Mouse (Mus musculus) kidney, postnatal 0 days (tissue): ENCODE data around the gene Gm17019. TPM values are rescaled to one million over a fixed set of nuclear protein-coding genes. Genes with fewer than 3 reads are reported as not detected.
"Not testable (repeated sequence)": the region's sequence is repeated elsewhere in the genome, so short reads cannot be mapped to it uniquely, and the experiment has no call there.

ENCODE experiments used
- ATAC-seq: fragments of 200-750 bp; cut with Nextera tagmentation; replicated peaks from 2 replicates; pipeline ENCODE4 v1.8.0; 2017; ENCODE audit warnings: low read depth, moderate number of reproducible peaks, moderate TSS enrichment, moderate library complexity; ENCODE audit not compliant: low FRiP score
- DNase-seq: peaks from one replicate; pipeline ENCODE4 v3.0.0-alpha.2; 2016; ENCODE audit warnings: low spot score
- H3K27ac ChIP-seq: fragments of 300-500 bp; sonication (generic); 2 replicates; pipeline ENCODE4 v1.5.1; 2014; ENCODE audit warnings: mild to moderate bottlenecking
- H3K27me3 ChIP-seq: fragments of 300-500 bp; sonication (generic); 2 replicates; pipeline ENCODE4 v1.6.1; 2014; ENCODE audit warnings: low read length, mixed read lengths; ENCODE audit not compliant: insufficient read depth
- H3K36me3 ChIP-seq: fragments of 300-500 bp; sonication (generic); 2 replicates; pipeline ENCODE4 v1.6.1; 2014; ENCODE audit warnings: low read length, mixed read lengths; ENCODE audit not compliant: insufficient read depth
- H3K4me1 ChIP-seq: fragments of 300-500 bp; sonication (generic); replicated peaks from 2 replicates; pipeline ENCODE4 v1.6.1; 2014; ENCODE audit warnings: antibody characterized with exemption, low read length, mixed read lengths; ENCODE audit not compliant: insufficient read depth
- H3K4me2 ChIP-seq: fragments of 300-500 bp; sonication (generic); 2 replicates; pipeline ENCODE4 v1.6.1; 2014; ENCODE audit warnings: mild to moderate bottlenecking, low read length, moderate library complexity, mixed read lengths
- H3K4me3 ChIP-seq: fragments of 300-500 bp; sonication (generic); replicated peaks from 2 replicates; pipeline ENCODE4 v1.5.1; 2014; ENCODE audit warnings: low read depth, low read length
- H3K9ac ChIP-seq: fragments of 300-500 bp; sonication (generic); 2 replicates; pipeline ENCODE4 v1.6.1; 2014; ENCODE audit warnings: low read depth, low read length
- H3K9me3 ChIP-seq: fragments of 300-500 bp; sonication (generic); replicated peaks from 2 replicates; pipeline ENCODE4 v1.6.1; 2016; ENCODE audit warnings: low read length, inconsistent platforms, mixed read lengths
- WGBS: fragments of 180-500 bp; shearing (Covaris S2); extraction: QIAGEN DNeasy Blood & Tissue Kit; methylation state at CpG from one replicate; pipeline ENCODE4 v1.1.7; 2014; 5-methylcytosine and 5-hydroxymethylcytosine counted together
- polyA plus RNA-seq: library from polyadenylated mRNA; unstranded; fragments of >200 nt; fragmentation: Nextera tagmentation; extraction: Ambion mirVana; gene quantifications from 2 replicates; pipeline ENCODE4 v1.2.1, GENCODE M21; 2015

The Gm17019 gene
- polyA plus RNA-seq = not detected in 2 replicates

- H3K27me3 ChIP-seq, H3K9me3 ChIP-seq, H3K9ac ChIP-seq, ATAC-seq, H3K36me3 ChIP-seq, H3K4me3 ChIP-seq, DNase-seq, H3K4me2 ChIP-seq, H3K27ac ChIP-seq, H3K4me1 ChIP-seq: not testable (repeated sequence)
- WGBS = 52% methylated on average over 1 of the region's 1 CpGs
Measured at GRCm38 (mm10) chr5:15032898-15033297, at the start of gene Gm17019. Gene Gm17019, minus strand, starts transcription at chr5:15032998.

GRCm38 (mm10) chr5:15062385-15062715 is 29.6 kb upstream of the Gm17019 start:
- not testable (repeated sequence) for H3K4me3 ChIP-seq, H3K4me1 ChIP-seq, H3K27me3 ChIP-seq, ATAC-seq, H3K9ac ChIP-seq, DNase-seq, H3K27ac ChIP-seq, H3K4me2 ChIP-seq, H3K9me3 ChIP-seq, H3K36me3 ChIP-seq
- 88% methylated on average over 1 of the region's 1 CpGs for WGBS

GRCm38 (mm10) chr5:15061638-15062384 is 29.0 kb upstream of the Gm17019 start:
- not testable (repeated sequence) for H3K27me3 ChIP-seq, H3K4me3 ChIP-seq, H3K9me3 ChIP-seq, H3K36me3 ChIP-seq, H3K27ac ChIP-seq, H3K4me1 ChIP-seq, H3K4me2 ChIP-seq, H3K9ac ChIP-seq, DNase-seq
- 84% methylated on average over 4 of the region's 4 CpGs for WGBS
- peak; percentile 89 for ATAC-seq

GRCm38 (mm10) chr5:15054151-15055025 is 21.6 kb upstream of the Gm17019 start:
- not testable (repeated sequence) for H3K36me3 ChIP-seq, H3K9ac ChIP-seq, H3K9me3 ChIP-seq, H3K4me2 ChIP-seq, DNase-seq, H3K27me3 ChIP-seq, H3K27ac ChIP-seq, ATAC-seq, H3K4me3 ChIP-seq, H3K4me1 ChIP-seq
- 76% methylated on average over 10 of the region's 10 CpGs for WGBS

- peak; percentile 54; the same call in 1 of the 2 replicates for ATAC-seq
- WGBS = 84% methylated on average over 7 of the region's 8 CpGs
- H3K36me3 ChIP-seq, H3K4me1 ChIP-seq, H3K9me3 ChIP-seq, DNase-seq, H3K27me3 ChIP-seq, H3K27ac ChIP-seq, H3K4me3 ChIP-seq, H3K4me2 ChIP-seq, H3K9ac ChIP-seq: not testable (repeated sequence)
Measured at GRCm38 (mm10) chr5:15053606-15053962, 20.8 kb upstream of the Gm17019 start.

GRCm38 (mm10) chr5:15052945-15053605 is 20.3 kb upstream of the Gm17019 start:
- not testable (repeated sequence) for H3K36me3 ChIP-seq, H3K27me3 ChIP-seq, DNase-seq, H3K27ac ChIP-seq, H3K9ac ChIP-seq, H3K4me1 ChIP-seq, H3K4me2 ChIP-seq, H3K9me3 ChIP-seq, H3K4me3 ChIP-seq
- 82% methylated on average over 4 of the region's 4 CpGs for WGBS
- ATAC-seq = peak; percentile 10; the same call in 1 of the 2 replicates

GRCm38 (mm10) chr5:15050807-15051206 is 18.0 kb upstream of the Gm17019 start:
- WGBS = 78% methylated on average over 2 of the region's 2 CpGs
- H3K9me3 ChIP-seq, H3K4me2 ChIP-seq, H3K4me1 ChIP-seq, DNase-seq, H3K9ac ChIP-seq, H3K36me3 ChIP-seq, H3K27me3 ChIP-seq, ATAC-seq, H3K4me3 ChIP-seq, H3K27ac ChIP-seq: not testable (repeated sequence)

GRCm38 (mm10) chr5:15044830-15045767 is 12.3 kb upstream of the Gm17019 start:
- not testable (repeated sequence) for H3K9me3 ChIP-seq, H3K9ac ChIP-seq, H3K4me3 ChIP-seq, H3K27ac ChIP-seq, H3K4me1 ChIP-seq, ATAC-seq, H3K4me2 ChIP-seq, DNase-seq, H3K27me3 ChIP-seq, H3K36me3 ChIP-seq
- WGBS = 92% methylated on average over 6 of the region's 9 CpGs
